Mouse (Mus musculus) CH12.LX (cell line): ENCODE results near the gene Zscan20. TPM values are rescaled to one million over a fixed set of nuclear protein-coding genes. Genes with fewer than 3 reads are reported as not detected.

Source experiments
- DNase-seq: peaks from one replicate; pipeline ENCODE4 v3.0.0-alpha.2; 2013; ENCODE audit errors: extremely low read depth
- H3K27ac ChIP-seq: 2 replicates; pipeline ENCODE4 v1.5.1; 2012; ENCODE audit warnings: low read depth, mild to moderate bottlenecking, control low read depth, moderate library complexity; ENCODE audit not compliant: insufficient read depth
- H3K27me3 ChIP-seq: replicated peaks from 2 replicates; pipeline ENCODE3; 2012; ENCODE audit warnings: inconsistent platforms
- H3K36me3 ChIP-seq, 2 experiments: replicated peaks in 1 of 2; 2 replicates each; pipeline versions ENCODE3 to v1.6.1; 2012; ENCODE audit warnings: inconsistent platforms in 1 of 2, low read length in 1 of 2, mild to moderate bottlenecking in 1 of 2, mixed read lengths in 1 of 2, moderate library complexity in 1 of 2; ENCODE audit not compliant: control insufficient read depth in 1 of 2, insufficient read depth in 1 of 2
- H3K4me1 ChIP-seq, 2 experiments: 2 replicates each; pipeline ENCODE4 v1.6.1; 2012; ENCODE audit warnings: inconsistent platforms in 1 of 2, moderate library complexity in 1 of 2; ENCODE audit not compliant: insufficient read depth in 2 of 2, control insufficient read depth in 1 of 2
- H3K4me2 ChIP-seq: 2 replicates; pipeline ENCODE4 v1.6.1; 2012; ENCODE audit warnings: low read depth, mild to moderate bottlenecking, control low read depth; ENCODE audit not compliant: poor library complexity, insufficient read depth, severe bottlenecking
- H3K4me3 ChIP-seq, 3 experiments: fragments of 150-350 bp in 1 of 3; sonication (generic) in 1 of 3; replicated peaks in 1 of 3; 2 replicates each; pipeline versions ENCODE3 to v1.5.1; 2011 to 2012; ENCODE audit warnings: low read depth in 2 of 3, low read length in 2 of 3, mild to moderate bottlenecking in 2 of 3, moderate library complexity in 2 of 3, control low read depth in 1 of 3, improper control_type of control experiment in 1 of 3, inconsistent platforms in 1 of 3, mixed read lengths in 1 of 3; ENCODE audit not compliant: poor library complexity in 1 of 3
- H3K79me2 ChIP-seq: replicated peaks from 2 replicates; pipeline ENCODE4 v1.6.1; 2012; ENCODE audit warnings: mild to moderate bottlenecking, moderate library complexity; ENCODE audit not compliant: control insufficient read depth, poor library complexity, insufficient read depth, severe bottlenecking; ENCODE audit errors: extremely low read depth
- H3K9ac ChIP-seq: 2 replicates; pipeline ENCODE4 v1.6.1; 2012; ENCODE audit warnings: low read depth, mild to moderate bottlenecking, control low read depth, moderate library complexity; ENCODE audit not compliant: insufficient read depth
- H3K9me3 ChIP-seq: replicated peaks from 2 replicates; pipeline ENCODE3; 2012; ENCODE audit warnings: low read length, inconsistent platforms, mixed read lengths
- BHLHE40 ChIP-seq: IDR thresholded peaks from 2 replicates; pipeline ENCODE4 v1.6.1; 2011; ENCODE audit warnings: mild to moderate bottlenecking, low read depth, low read length, improper control_type of control experiment
- CHD1 ChIP-seq: IDR thresholded peaks from 2 replicates; pipeline ENCODE4 v1.6.1; 2012; ENCODE audit warnings: low read depth, low read length, improper control_type of control experiment, inconsistent platforms
- CHD2 ChIP-seq: IDR thresholded peaks from 2 replicates; pipeline ENCODE4 v1.6.1; 2011; ENCODE audit warnings: low read length, improper control_type of control experiment
- CTCF ChIP-seq, 2 experiments: IDR thresholded peaks in 1 of 2; conservative IDR thresholded peaks in 1 of 2; 2 replicates each; pipeline ENCODE4 v1.5.1; 2011 to 2012; ENCODE audit warnings: low read depth in 2 of 2, low read length in 2 of 2, improper control_type of control experiment in 1 of 2, inconsistent platforms in 1 of 2, mild to moderate bottlenecking in 1 of 2, moderate library complexity in 1 of 2
- E2F4 ChIP-seq: IDR thresholded peaks from 2 replicates; pipeline ENCODE4 v1.6.1; 2011; ENCODE audit warnings: low read depth, low read length, improper control_type of control experiment; ENCODE audit not compliant: insufficient replicate concordance
- ELF1 ChIP-seq: IDR thresholded peaks from 2 replicates; pipeline ENCODE4 v1.6.1; 2014; ENCODE audit warnings: low read depth, mild to moderate bottlenecking, inconsistent platforms, low read length, improper control_type of control experiment
- EP300 ChIP-seq: IDR thresholded peaks from 2 replicates; pipeline ENCODE4 v1.6.1; 2011; ENCODE audit warnings: low read length, improper control_type of control experiment
- ETS1 ChIP-seq: conservative IDR thresholded peaks from 2 replicates; pipeline ENCODE4 v1.6.1; 2012; ENCODE audit warnings: low read depth, mild to moderate bottlenecking, inconsistent platforms, low read length, improper control_type of control experiment, moderate library complexity
- GABPA ChIP-seq: IDR thresholded peaks from 2 replicates; pipeline ENCODE4 v1.6.1; 2012; ENCODE audit warnings: low read depth, low read length, improper control_type of control experiment, inconsistent platforms; ENCODE audit not compliant: insufficient replicate concordance
- HCFC1 ChIP-seq: IDR thresholded peaks from 2 replicates; pipeline ENCODE4 v1.6.1; 2012; ENCODE audit warnings: low read depth, mild to moderate bottlenecking, inconsistent platforms, low read length, improper control_type of control experiment
- IRF4 ChIP-seq: IDR thresholded peaks from 2 replicates; pipeline ENCODE4 v1.6.1; 2014; ENCODE audit warnings: low read depth, mild to moderate bottlenecking, inconsistent platforms, low read length, improper control_type of control experiment
- JUN ChIP-seq: IDR thresholded peaks from 2 replicates; pipeline ENCODE4 v1.6.1; 2011; ENCODE audit warnings: low read depth, mild to moderate bottlenecking, low read length, improper control_type of control experiment, moderate library complexity; ENCODE audit not compliant: insufficient read depth
- JUND ChIP-seq: conservative IDR thresholded peaks from 2 replicates; pipeline ENCODE4 v1.6.1; 2011; ENCODE audit warnings: low read depth, low read length, improper control_type of control experiment
- KAT2A ChIP-seq: IDR thresholded peaks from 2 replicates; pipeline ENCODE4 v1.6.1; 2012; ENCODE audit warnings: low read length, improper control_type of control experiment, inconsistent platforms; ENCODE audit not compliant: insufficient replicate concordance
- MAFK ChIP-seq: IDR thresholded peaks from 2 replicates; pipeline ENCODE4 v1.6.1; 2011; ENCODE audit warnings: low read length, improper control_type of control experiment; ENCODE audit not compliant: insufficient replicate concordance
- MAX ChIP-seq: IDR thresholded peaks from 2 replicates; pipeline ENCODE4 v1.6.1; 2011; ENCODE audit warnings: low read length, improper control_type of control experiment
- MAZ ChIP-seq: IDR thresholded peaks from 2 replicates; pipeline ENCODE4 v1.6.1; 2012; ENCODE audit warnings: low read depth, mild to moderate bottlenecking, inconsistent platforms, low read length, improper control_type of control experiment, moderate library complexity
- MEF2A ChIP-seq: IDR thresholded peaks from 2 replicates; pipeline ENCODE4 v1.6.1; 2014; ENCODE audit warnings: low read depth, mild to moderate bottlenecking, inconsistent platforms, low read length, improper control_type of control experiment, borderline replicate concordance
- MXI1 ChIP-seq: IDR thresholded peaks from 2 replicates; pipeline ENCODE4 v1.6.1; 2011; ENCODE audit warnings: mild to moderate bottlenecking, low read depth, low read length, improper control_type of control experiment
- MYC ChIP-seq: IDR thresholded peaks from 2 replicates; pipeline ENCODE4 v1.6.1; 2011; ENCODE audit warnings: low read depth, mild to moderate bottlenecking, improper control_type of control experiment, low read length
- NELFE ChIP-seq: IDR thresholded peaks from 2 replicates; pipeline ENCODE4 v1.6.1; 2011; ENCODE audit warnings: low read depth, low read length, improper control_type of control experiment
- NRF1 ChIP-seq: IDR thresholded peaks from 2 replicates; pipeline ENCODE4 v1.6.1; 2014; ENCODE audit warnings: low read depth, mild to moderate bottlenecking, inconsistent platforms, low read length, improper control_type of control experiment, moderate library complexity
- PAX5 ChIP-seq: IDR thresholded peaks from 2 replicates; pipeline ENCODE4 v1.6.1; 2012; ENCODE audit warnings: low read length, inconsistent platforms, mixed read lengths
- POLR2A ChIP-seq: IDR thresholded peaks from 2 replicates; pipeline ENCODE4 v1.6.1; 2011; ENCODE audit warnings: low read depth, mild to moderate bottlenecking, improper control_type of control experiment, low read length
- POLR2AphosphoS2 ChIP-seq: IDR thresholded peaks from 2 replicates; pipeline ENCODE4 v1.6.1; 2011; ENCODE audit warnings: low read depth, low read length, improper control_type of control experiment
- RAD21 ChIP-seq: IDR thresholded peaks from 2 replicates; pipeline ENCODE4 v1.6.1; 2011; ENCODE audit warnings: low read depth, mild to moderate bottlenecking, low read length, improper control_type of control experiment, moderate library complexity
- RCOR1 ChIP-seq: conservative IDR thresholded peaks from 2 replicates; pipeline ENCODE4 v1.6.1; 2012; ENCODE audit warnings: low read depth, mild to moderate bottlenecking, inconsistent platforms, low read length, improper control_type of control experiment
- SIN3A ChIP-seq: IDR thresholded peaks from 2 replicates; pipeline ENCODE4 v1.6.1; 2012; ENCODE audit warnings: low read length, improper control_type of control experiment, inconsistent platforms
- SMC3 ChIP-seq: IDR thresholded peaks from 2 replicates; pipeline ENCODE4 v1.6.1; 2011; ENCODE audit warnings: low read depth, low read length, improper control_type of control experiment
- TBP ChIP-seq: conservative IDR thresholded peaks from 2 replicates; pipeline ENCODE4 v1.6.1; 2011; ENCODE audit warnings: low read depth, low read length, improper control_type of control experiment
- TCF12 ChIP-seq: IDR thresholded peaks from 2 replicates; pipeline ENCODE4 v1.6.1; 2014; ENCODE audit warnings: low read depth, mild to moderate bottlenecking, inconsistent platforms, low read length, improper control_type of control experiment
- UBTF ChIP-seq: IDR thresholded peaks from 2 replicates; pipeline ENCODE4 v1.6.1; 2012; ENCODE audit warnings: low read depth, mild to moderate bottlenecking, inconsistent platforms, low read length, improper control_type of control experiment, moderate library complexity
- USF1 ChIP-seq: IDR thresholded peaks from 2 replicates; pipeline ENCODE4 v1.6.1; 2014; ENCODE audit warnings: low read depth, mild to moderate bottlenecking, inconsistent platforms, low read length, improper control_type of control experiment
- USF2 ChIP-seq: conservative IDR thresholded peaks from 2 replicates; pipeline ENCODE4 v1.6.1; 2011; ENCODE audit warnings: low read depth, low read length, improper control_type of control experiment
- ZC3H11A ChIP-seq: IDR thresholded peaks from 2 replicates; pipeline ENCODE4 v1.6.1; 2012; ENCODE audit warnings: low read depth, mild to moderate bottlenecking, inconsistent platforms, low read length, improper control_type of control experiment
- ZKSCAN1 ChIP-seq: IDR thresholded peaks from 2 replicates; pipeline ENCODE4 v1.6.1; 2012; ENCODE audit warnings: low read depth, inconsistent platforms, low read length, improper control_type of control experiment, borderline replicate concordance
- ZMIZ1 ChIP-seq: IDR thresholded peaks from 2 replicates; pipeline ENCODE4 v1.6.1; 2012; ENCODE audit warnings: low read depth, mild to moderate bottlenecking, inconsistent platforms, low read length, improper control_type of control experiment
- ZNF384 ChIP-seq: IDR thresholded peaks from 2 replicates; pipeline ENCODE4 v1.6.1; 2012; ENCODE audit warnings: low read depth, low read length, improper control_type of control experiment, inconsistent platforms
- dilution Hi-C: fragments of 300-500 bp; cut with MboI; formaldehyde crosslinking; loops from 2 replicates; pipeline ENCODE4 v1.14.3; 2020; ENCODE audit warnings: low sequenced_read_pairs; ENCODE audit not compliant: extremely low pct_unique_long_range_greater_than_20kb, extremely low pct_ligation_motif_present
- in situ Hi-C: fragments of 300-500 bp; cut with MboI; formaldehyde crosslinking; loops from 3 replicates; pipeline ENCODE4 v1.14.3; 2019; ENCODE audit warnings: low sequenced_read_pairs, low pct_ligation_motif_present, low pct_unique_long_range_greater_than_20kb, mixed read lengths
- polyA plus RNA-seq: library from polyadenylated mRNA; unstranded; fragments of >175 nt; gene quantifications from 2 replicates; pipeline ENCODE4 v1.2.1, GENCODE M21; 2012; ENCODE audit warnings: low read depth; ENCODE audit not compliant: insufficient read length
- total RNA-seq, 2 experiments: library from RNA; depleted of rRNA; stranded (reverse); fragments of 300-350 nt in 1 of 2; fragments of >200 nt in 1 of 2; gene quantifications; 2 replicates each; pipeline ENCODE4 v1.2.3; 2012 to 2014

The Zscan20 gene
- total and polyA plus RNA-seq, 3 experiments = 3.4 to 7.6 (median 4.2) TPM

GRCm38 (mm10) chr4:128613326-128613725 lies 3.4 kb upstream of the Zscan20 start:
- peaks cover 9 to 57% of the 10 kb centered on the region in 2 experiments for H3K4me1 ChIP-seq
- dilution Hi-C loops = no loop called here
- H3K4me3 ChIP-seq = no peak overlapping the region
- H3K79me2 ChIP-seq = no peaks in the 10 kb centered on the region; the same call in 1 of the 2 replicates
- TF ChIP-seq ZC3H11A (peak; percentile 68), CHD1 (no peak), MEF2A (no peak), GABPA (no peak), CHD2 (no peak), UBTF (no peak), NELFE (0 out of 2 replicates have a peak, but pooled peaks have one; percentile 15), TCF12 (no peak), MXI1 (no peak), USF1 (no peak), MAZ (no peak), HCFC1 (no peak; the same call in 1 of the 2 replicates), TBP (no peak), CTCF (conservative IDR thresholded peaks at IDR 0.05 in 1 of 2, IDR thresholded peaks at IDR 0.05 in 1 of 2; ENCODE audit: low read depth in 2 of 2, low read length in 2 of 2) (peak; percentile 47 to 90), RAD21 (peak; percentile 92), IRF4 (peak; percentile 19; the same call in 1 of the 2 replicates), NRF1 (0 out of 2 replicates have a peak, but pooled peaks have one; percentile 21), JUND (no peak), PAX5 (no peak), POLR2A (no peak), E2F4 (no peak), MAFK (no peak), EP300 (no peak), POLR2AphosphoS2 (no peak), SIN3A (no peak), JUN (no peak), KAT2A (no peak), USF2 (no peak), ELF1 (no peak), ZKSCAN1 (no peak), ZMIZ1 (no peak), SMC3 (peak; percentile 90), ETS1 (no peak), BHLHE40 (no peak), MYC (no peak), RCOR1 (no peak), ZNF384 (no peak), MAX (no peak)
- TF ChIP-seq, all 38 proteins: peak for 7
- Histone ChIP-seq H3K9ac (no peak overlapping the region), H3K9me3 (no peaks in the 10 kb centered on the region), H3K27me3 (peaks cover 1% of the 10 kb centered on the region), H3K27ac (no peak overlapping the region), H3K36me3 (peaks cover 0 to 2% of the 10 kb centered on the region in 2 experiments), H3K4me2 (no peak overlapping the region)
- in situ Hi-C loops = loop anchor here (5.0 kb wide), 1 partner anchor 94 kb away; no protein-coding TSS in a partner anchor
- DNase-seq = peak; percentile 73
